Mouse (Mus musculus) liver, adult 2 months (tissue): Measurements from ENCODE around the gene Nphp1. TPM values are rescaled to one million over a fixed set of nuclear protein-coding genes. Genes with fewer than 3 reads are reported as not detected.

Experiments used
- DNase-seq: peaks from one replicate; pipeline ENCODE4 v3.0.0-alpha.2; 2011; ENCODE audit warnings: low read depth, low spot score; ENCODE audit errors: extremely low read depth
- H3K27ac ChIP-seq: fragments of 200-500 bp; replicated peaks from 2 replicates; pipeline ENCODE4 v1.5.1; 2012; ENCODE audit warnings: low read depth, mild to moderate bottlenecking, control low read depth, inconsistent platforms, low read length; ENCODE audit not compliant: insufficient read depth
- H3K27me3 ChIP-seq: fragments of 200-500 bp; 2 replicates; pipeline ENCODE4 v1.6.1; 2012; ENCODE audit warnings: mild to moderate bottlenecking, moderate library complexity, low read length, inconsistent platforms; ENCODE audit not compliant: control insufficient read depth, insufficient read depth
- H3K36me3 ChIP-seq: fragments of 200-500 bp; 2 replicates; pipeline ENCODE4 v1.6.1; 2012; ENCODE audit warnings: low read length, inconsistent platforms; ENCODE audit not compliant: control insufficient read depth, insufficient read depth
- H3K4me1 ChIP-seq: fragments of 200-500 bp; 2 replicates; pipeline ENCODE4 v1.6.1; 2011; ENCODE audit warnings: low read length; ENCODE audit not compliant: control insufficient read depth, insufficient read depth
- H3K4me3 ChIP-seq: fragments of 200-500 bp; 2 replicates; pipeline ENCODE4 v1.5.1; 2011; ENCODE audit warnings: low read depth, mild to moderate bottlenecking, control low read depth, low read length, moderate library complexity; ENCODE audit not compliant: insufficient read depth
- H3K79me2 ChIP-seq: fragments of 200-500 bp; 2 replicates; pipeline ENCODE4 v1.6.1; 2012; ENCODE audit warnings: inconsistent platforms, mild to moderate bottlenecking, low read length, moderate library complexity; ENCODE audit not compliant: control insufficient read depth, insufficient read depth
- H3K9ac ChIP-seq: fragments of 200-500 bp; 2 replicates; pipeline ENCODE4 v1.6.1; 2012; ENCODE audit warnings: low read depth, mild to moderate bottlenecking, control low read depth, inconsistent platforms, low read length
- CTCF ChIP-seq: fragments of 200-500 bp; IDR thresholded peaks from 2 replicates; pipeline ENCODE4 v1.5.1; 2011; ENCODE audit warnings: low read depth, low read length, control low read depth
- POLR2A ChIP-seq: fragments of 200-500 bp; IDR thresholded peaks from 2 replicates; pipeline ENCODE4 v1.6.1; 2011; ENCODE audit warnings: low read length, control low read depth; ENCODE audit not compliant: insufficient read depth; ENCODE audit errors: extremely low read depth
- WGBS: fragments of 180-500 bp; shearing (Covaris S2); methylation state at CpG from one replicate; pipeline ENCODE4 v1.1.7; 2018; 5-methylcytosine and 5-hydroxymethylcytosine counted together
- polyA plus RNA-seq: library from polyadenylated mRNA; depleted of rRNA; stranded (reverse); fragments of >200 nt; gene quantifications from 2 replicates; pipeline ENCODE4 v1.2.3, GENCODE M21; 2012
- total RNA-seq: library from RNA; depleted of rRNA; stranded (reverse); fragments of >200 nt; gene quantifications from 2 replicates; pipeline ENCODE4 v1.2.3, GENCODE M21; 2014

Gene Nphp1
- total and polyA plus RNA-seq, 2 experiments, result 1.6 to 4.7 TPM

DNA sequence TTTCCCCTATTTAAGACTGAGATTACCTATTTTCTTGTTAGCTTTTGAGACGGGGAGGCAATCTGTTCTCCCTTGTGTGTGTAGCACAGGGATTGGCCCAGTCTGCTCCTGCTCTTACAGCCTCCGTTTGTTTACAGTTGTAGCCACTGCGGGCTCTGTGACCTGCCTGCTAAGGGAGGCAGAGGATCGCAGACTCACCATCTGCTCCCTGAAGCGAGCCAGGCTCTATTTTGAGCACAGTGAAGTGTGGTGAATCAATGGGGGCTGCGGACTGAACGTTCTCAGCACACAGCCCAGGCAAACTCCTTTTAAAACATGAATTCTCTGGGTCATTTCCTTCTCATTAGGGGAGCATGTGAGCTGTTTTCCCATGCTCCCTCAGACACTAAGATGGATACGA, 31.5 kb downstream of the Nphp1 start:
- H3K27ac ChIP-seq, result no peak overlapping the region
- H3K79me2 ChIP-seq, result no peaks in the 10 kb centered on the region
- DNase-seq, result no peak
- H3K9ac ChIP-seq, result no peak overlapping the region
- H3K4me1 ChIP-seq, result no peaks in the 10 kb centered on the region
- no peaks in the 10 kb centered on the region for H3K36me3 ChIP-seq
- no peak overlapping the region for H3K4me3 ChIP-seq
- H3K27me3 ChIP-seq, result no peaks in the 10 kb centered on the region
- whole genome bisulfite sequencing, result 73% methylated on average over 8 of the region's 8 CpGs
- TF ChIP-seq CTCF (no peak), POLR2A (no peak)

GRCm38 (mm10) chr2:127754113-127754512, 34.6 kb downstream of the Nphp1 start:
- Histone ChIP-seq H3K27me3 (no peaks in the 10 kb centered on the region), H3K4me3 (no peak overlapping the region), H3K79me2 (no peaks in the 10 kb centered on the region), H3K9ac (no peak overlapping the region), H3K36me3 (no peaks in the 10 kb centered on the region), H3K27ac (no peak overlapping the region), H3K4me1 (no peaks in the 10 kb centered on the region)
- TF ChIP-seq POLR2A, result no peak
- no peak for TF ChIP-seq CTCF
- WGBS, result 94% methylated on average over 4 of the region's 4 CpGs
- DNase-seq, result no peak

DNA sequence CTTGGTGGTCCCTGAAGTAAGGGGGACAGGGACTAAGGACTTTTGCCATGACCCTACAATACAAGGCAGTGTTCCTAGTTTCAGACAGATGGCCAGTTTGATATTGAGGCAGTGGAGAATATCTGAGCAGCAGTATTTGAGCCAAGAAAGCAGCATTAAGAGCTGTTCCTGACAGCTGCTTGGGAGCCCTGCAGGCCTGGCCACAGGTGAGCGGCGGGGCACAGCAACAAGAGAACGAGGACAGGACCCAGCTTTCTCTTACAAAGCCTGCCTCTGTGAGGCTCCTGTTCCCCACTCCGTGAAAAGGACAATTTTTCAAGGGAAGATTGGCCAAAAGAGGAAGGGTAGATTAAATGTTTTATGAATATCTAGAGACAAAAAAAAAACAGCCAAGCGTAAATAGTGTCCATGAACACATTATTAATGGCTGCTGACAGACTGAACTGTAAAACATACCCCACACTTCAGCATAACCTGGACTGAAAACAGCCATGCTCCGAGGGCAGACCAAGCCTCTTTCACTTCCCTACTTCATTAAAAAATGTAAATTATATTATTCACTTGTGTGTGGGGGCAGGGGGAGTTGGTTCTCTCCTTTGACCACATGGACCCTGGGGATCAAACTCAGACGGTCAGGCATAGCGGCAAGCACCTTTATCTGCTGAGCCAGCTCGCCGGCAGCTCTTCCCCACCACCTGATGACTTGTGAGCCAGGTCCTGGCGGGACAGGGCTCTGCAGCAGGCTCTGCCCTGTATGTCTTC, 36.7 kb downstream of the Nphp1 start:
- TF ChIP-seq CTCF, result no peak
- no peak for TF ChIP-seq POLR2A
- H3K4me1 ChIP-seq, result no peaks in the 10 kb centered on the region
- H3K36me3 ChIP-seq, result no peaks in the 10 kb centered on the region
- 80% methylated on average over 11 of the region's 11 CpGs for WGBS
- H3K4me3 ChIP-seq, result no peak overlapping the region
- H3K9ac ChIP-seq, result no peak overlapping the region
- no peak for DNase-seq
- no peak overlapping the region for H3K27ac ChIP-seq
- no peaks in the 10 kb centered on the region for H3K79me2 ChIP-seq
- H3K27me3 ChIP-seq, result no peaks in the 10 kb centered on the region

DNA sequence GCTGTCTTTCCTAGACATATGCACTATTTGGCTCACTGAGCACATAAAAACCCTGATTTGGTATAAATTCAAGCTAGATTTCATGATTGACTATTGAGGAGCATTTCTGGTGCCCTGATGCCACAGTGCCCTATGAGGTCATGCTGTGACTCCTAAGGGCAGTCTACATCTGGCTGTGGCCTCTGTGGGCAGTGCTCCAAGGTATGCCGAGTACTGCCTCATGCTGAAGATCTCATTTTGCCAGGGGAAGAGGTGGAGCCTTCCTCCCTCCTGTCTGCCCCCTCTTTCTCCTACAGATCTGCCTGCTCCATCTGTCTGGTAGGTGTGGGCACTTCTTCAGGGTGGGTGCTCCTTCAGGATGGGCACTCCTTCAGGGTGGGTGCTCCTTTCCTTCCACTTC, 39.3 kb downstream of the Nphp1 start:
- TF ChIP-seq POLR2A, result no peak
- TF ChIP-seq CTCF, result no peak
- H3K4me3 ChIP-seq, result no peak overlapping the region
- DNase-seq, result peak; percentile 35
- no peak overlapping the region for H3K27ac ChIP-seq
- H3K79me2 ChIP-seq, result no peaks in the 10 kb centered on the region
- no peaks in the 10 kb centered on the region for H3K4me1 ChIP-seq
- no peaks in the 10 kb centered on the region for H3K36me3 ChIP-seq
- 16% methylated on average over 1 of the region's 1 CpGs for WGBS
- no peak overlapping the region for H3K9ac ChIP-seq
- H3K27me3 ChIP-seq, result no peaks in the 10 kb centered on the region

DNA sequence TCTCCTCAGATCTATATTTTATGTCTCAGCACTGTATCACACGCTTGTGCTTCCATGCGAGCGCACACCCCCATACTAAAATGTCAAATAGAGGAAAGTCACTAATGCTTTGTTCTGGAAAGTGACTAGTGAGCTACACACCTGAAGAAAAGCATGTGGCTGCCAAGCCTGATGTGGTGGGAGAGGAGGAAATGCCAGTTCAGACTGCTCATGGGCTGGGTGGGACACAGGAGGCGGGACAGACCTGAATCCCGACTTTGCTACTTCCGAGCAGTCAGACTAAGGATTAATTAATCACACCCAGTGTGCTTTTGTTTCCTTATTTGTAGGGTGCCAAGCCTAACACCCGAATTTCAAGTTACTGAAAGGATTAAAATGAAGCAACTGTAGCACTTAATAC, 40.4 kb downstream of the Nphp1 start:
- no peaks in the 10 kb centered on the region for H3K36me3 ChIP-seq
- WGBS, result 78% methylated on average over 7 of the region's 7 CpGs
- TF ChIP-seq CTCF, result no peak
- TF ChIP-seq POLR2A, result no peak

GRCm38 (mm10) chr2:127742637-127743036, 46.1 kb downstream of the Nphp1 start:
- DNase-seq, result no peak
- 95% methylated on average over 3 of the region's 3 CpGs for WGBS
- no peak overlapping the region for H3K9ac ChIP-seq
- no peaks in the 10 kb centered on the region for H3K79me2 ChIP-seq
- H3K36me3 ChIP-seq, result no peaks in the 10 kb centered on the region
- no peak overlapping the region for H3K27ac ChIP-seq
- TF ChIP-seq CTCF (no peak), POLR2A (no peak)
- H3K4me3 ChIP-seq, result no peak overlapping the region
- peaks cover 2% of the 10 kb centered on the region; the same call in 1 of the 2 replicates for H3K4me1 ChIP-seq
- no peaks in the 10 kb centered on the region for H3K27me3 ChIP-seq

More for the DNA sequence above, 40.4 kb downstream of the Nphp1 start:
- Histone ChIP-seq H3K4me1 (no peaks in the 10 kb centered on the region), H3K27ac (no peak overlapping the region), H3K9ac (no peak overlapping the region), H3K27me3 (no peaks in the 10 kb centered on the region), H3K79me2 (no peaks in the 10 kb centered on the region), H3K4me3 (no peak overlapping the region)
- DNase-seq, result no peak
